Mouse (Mus musculus) midbrain, postnatal 0 days (tissue): ENCODE results near the gene Slx4ip. TPM values are rescaled to one million over a fixed set of nuclear protein-coding genes. Genes with fewer than 3 reads are reported as not detected.

Experiments
- ATAC-seq: fragments of 200-750 bp; cut with Nextera tagmentation; 2 replicates; pipeline ENCODE4 v1.8.0; 2017; ENCODE audit warnings: moderate number of reproducible peaks, mild to moderate bottlenecking, moderate TSS enrichment, moderate library complexity; ENCODE audit not compliant: low FRiP score
- DNase-seq: peaks from one replicate; pipeline ENCODE4 v3.0.0-alpha.2; 2015; ENCODE audit warnings: low spot score
- H3K27ac ChIP-seq: fragments of 300-500 bp; sonication (generic); 2 replicates; pipeline ENCODE4 v1.5.1; 2014; ENCODE audit warnings: low read depth, mild to moderate bottlenecking, low read length, mixed read lengths
- H3K27me3 ChIP-seq: fragments of 300-500 bp; sonication (generic); 2 replicates; pipeline ENCODE4 v1.6.1; 2014; ENCODE audit warnings: low read length, control low read depth, mixed read lengths; ENCODE audit not compliant: insufficient read depth
- H3K36me3 ChIP-seq: fragments of 300-500 bp; sonication (generic); 2 replicates; pipeline ENCODE4 v1.6.1; 2014; ENCODE audit warnings: low read length, control low read depth, mixed read lengths; ENCODE audit not compliant: insufficient read depth
- H3K4me1 ChIP-seq: fragments of 300-500 bp; sonication (generic); 2 replicates; pipeline ENCODE4 v1.6.1; 2014; ENCODE audit warnings: mild to moderate bottlenecking, control low read depth, antibody characterized with exemption, low read length, mixed read lengths; ENCODE audit not compliant: insufficient read depth
- H3K4me2 ChIP-seq: fragments of 300-500 bp; sonication (generic); 2 replicates; pipeline ENCODE4 v1.6.1; 2014; ENCODE audit warnings: low read depth, mild to moderate bottlenecking, low read length, mixed read lengths; ENCODE audit not compliant: poor library complexity, severe bottlenecking
- H3K4me3 ChIP-seq: fragments of 300-500 bp; sonication (generic); 2 replicates; pipeline ENCODE4 v1.5.1; 2014; ENCODE audit warnings: low read depth, mild to moderate bottlenecking, low read length, moderate library complexity
- H3K9ac ChIP-seq: fragments of 300-500 bp; sonication (generic); replicated peaks from 2 replicates; pipeline ENCODE4 v1.6.1; 2014; ENCODE audit warnings: mild to moderate bottlenecking, low read length, moderate library complexity, mixed read lengths; ENCODE audit not compliant: poor library complexity, severe bottlenecking
- H3K9me3 ChIP-seq: fragments of 300-500 bp; sonication (generic); 2 replicates; pipeline ENCODE4 v1.6.1; 2016; ENCODE audit warnings: low read length, control low read depth
- CTCF ChIP-seq: IDR thresholded peaks from 2 replicates; pipeline ENCODE4 v1.5.1; 2016; ENCODE audit warnings: antibody characterized with exemption, mild to moderate bottlenecking
- WGBS: fragments of 180-500 bp; shearing (Covaris S2); extraction: QIAGEN DNeasy Blood & Tissue Kit; methylation state at CpG from one replicate; pipeline ENCODE4 v1.1.7; 2014; 5-methylcytosine and 5-hydroxymethylcytosine counted together
- polyA plus RNA-seq: library from polyadenylated mRNA; unstranded; fragments of >200 nt; fragmentation: Nextera tagmentation; extraction: Ambion mirVana; gene quantifications from 2 replicates; pipeline ENCODE4 v1.2.1, GENCODE M21; 2015
- total RNA-seq: library from RNA; depleted of rRNA; stranded (reverse); fragments of >200 nt; gene quantifications from 2 replicates; pipeline ENCODE4 v1.2.3, GENCODE M21; 2014

Slx4ip gene
- total and polyA plus RNA-seq, 2 experiments from 2014 or later, result 8.5 to 9.7 TPM

GRCm38 (mm10) chr2:136891951-136892371 lies 943 bp downstream of the Slx4ip start:
- ATAC-seq (peak; percentile 89), DNase-seq (peak; percentile 100)
- TF ChIP-seq CTCF, result peak; percentile 48
- Histone ChIP-seq H3K4me1 (0 out of 2 replicates have a peak, but pooled peaks cover 4% of the 10 kb centered on the region), H3K27me3 (no peaks in the 10 kb centered on the region), H3K9ac (peak overlapping the region; percentile 81), H3K36me3 (no peaks in the 10 kb centered on the region), H3K4me2 (peak overlapping the region; percentile 50), H3K27ac (peak overlapping the region; percentile 93), H3K9me3 (no peaks in the 10 kb centered on the region), H3K4me3 (peak overlapping the region; percentile 69)
- under 1% methylated on average over 23 of the region's 23 CpGs for WGBS

GRCm38 (mm10) chr2:136894494-136894893 lies 3.5 kb downstream of the Slx4ip start:
- H3K27me3 ChIP-seq, result no peaks in the 10 kb centered on the region
- H3K27ac ChIP-seq, result no peak overlapping the region
- DNase-seq (no peak), ATAC-seq (no peak)
- H3K4me1 ChIP-seq, result 0 out of 2 replicates have a peak, but pooled peaks cover 4% of the 10 kb centered on the region
- H3K4me3 ChIP-seq, result no peak overlapping the region
- TF ChIP-seq CTCF, result no peak
- H3K36me3 ChIP-seq, result no peaks in the 10 kb centered on the region
- H3K4me2 ChIP-seq, result no peak overlapping the region
- no peak overlapping the region for H3K9ac ChIP-seq
- WGBS, result 68% methylated on average over 2 of the region's 2 CpGs
- no peaks in the 10 kb centered on the region for H3K9me3 ChIP-seq

GRCm38 (mm10) chr2:136896131-136896530 lies 5.1 kb downstream of the Slx4ip start:
- TF ChIP-seq CTCF, result no peak
- WGBS, result 89% methylated on average over 2 of the region's 2 CpGs
- no peaks in the 10 kb centered on the region for H3K36me3 ChIP-seq
- no peak overlapping the region for H3K27ac ChIP-seq
- no peaks in the 10 kb centered on the region for H3K9me3 ChIP-seq
- H3K4me2 ChIP-seq, result no peak overlapping the region
- ATAC-seq (no peak), DNase-seq (peak; percentile 21)
- no peak overlapping the region for H3K4me3 ChIP-seq
- no peaks in the 10 kb centered on the region for H3K27me3 ChIP-seq
- H3K4me1 ChIP-seq, result no peaks in the 10 kb centered on the region
- H3K9ac ChIP-seq, result no peak overlapping the region

- no peak overlapping the region for H3K9ac ChIP-seq
- no peaks in the 10 kb centered on the region for H3K27me3 ChIP-seq
- DNase-seq, result peak; percentile 39
- no peak for ATAC-seq
- H3K4me1 ChIP-seq, result no peaks in the 10 kb centered on the region
- no peak for TF ChIP-seq CTCF
- H3K4me2 ChIP-seq, result no peak overlapping the region
- no peaks in the 10 kb centered on the region for H3K36me3 ChIP-seq
- H3K27ac ChIP-seq, result no peak overlapping the region
- WGBS, result 70% methylated on average over 3 of the region's 3 CpGs
- H3K9me3 ChIP-seq, result no peaks in the 10 kb centered on the region
- H3K4me3 ChIP-seq, result no peak overlapping the region
These were observed 17.6 kb downstream of the Slx4ip start for GRCm38 (mm10) chr2:136908596-136908995.

GRCm38 (mm10) chr2:136909298-136909697 lies 18.3 kb downstream of the Slx4ip start:
- Histone ChIP-seq H3K9me3 (no peaks in the 10 kb centered on the region), H3K27me3 (no peaks in the 10 kb centered on the region), H3K36me3 (no peaks in the 10 kb centered on the region), H3K4me1 (no peaks in the 10 kb centered on the region), H3K27ac (no peak overlapping the region), H3K4me2 (no peak overlapping the region), H3K9ac (no peak overlapping the region), H3K4me3 (no peak overlapping the region)
- ATAC-seq, result no peak
- no peak for DNase-seq
- 63% methylated on average over 2 of the region's 2 CpGs for WGBS
- TF ChIP-seq CTCF, result no peak

- H3K4me1 ChIP-seq, result no peaks in the 10 kb centered on the region
- H3K4me2 ChIP-seq, result no peak overlapping the region
- no peak for TF ChIP-seq CTCF
- H3K4me3 ChIP-seq, result no peak overlapping the region
- no peaks in the 10 kb centered on the region for H3K9me3 ChIP-seq
- H3K9ac ChIP-seq, result no peak overlapping the region
- WGBS, result 19% methylated on average over 4 of the region's 4 CpGs
- H3K36me3 ChIP-seq, result no peaks in the 10 kb centered on the region
- H3K27ac ChIP-seq, result no peak overlapping the region
- H3K27me3 ChIP-seq, result no peaks in the 10 kb centered on the region
- DNase-seq (peak; percentile 24), ATAC-seq (no peak)
These were observed 21.0 kb downstream of the Slx4ip start for GRCm38 (mm10) chr2:136911958-136912411.
